Mouse (Mus musculus): ENCODE measurements around the gene Dip2c.

- no peak for TF ChIP-seq GATA1 (IDR thresholded peaks at IDR 0.05; ENCODE audit: borderline replicate concordance, low read length)
- no peak for TF ChIP-seq CTCF (IDR thresholded peaks at IDR 0.05; ENCODE audit: low read depth, low read length)
- no peak for TF ChIP-seq TAL1 (conservative IDR thresholded peaks at IDR 0.05; ENCODE audit: low read depth, low read length)
- no peak for TF ChIP-seq POLR2AphosphoS5 (IDR thresholded peaks at IDR 0.05; ENCODE audit: insufficient replicate concordance, low read depth, low read length)
These were observed 6.7 kb downstream of the Dip2c start for GRCm38 (mm10) chr13:9283050-9283449.
